Mouse (Mus musculus) adrenal gland, adult 8-10 months (tissue): ENCODE results near the gene Art4. TPM values are rescaled to one million over a fixed set of nuclear protein-coding genes. Genes with fewer than 3 reads are reported as not detected.

Experiments used
- DNase-seq: peaks from one replicate; pipeline ENCODE4 v3.0.0; 2022
- total RNA-seq, 4 experiments: library from RNA; stranded (reverse); gene quantifications; 2 replicates each; pipeline ENCODE4 v1.2.4; 2022

Gene Art4
- total RNA-seq, 4 experiments from 2014 or later: 5.3 to 7.9 (median 7.2) TPM

- DNase-seq: no peak
Measured at GRCm38 (mm10) chr6:136824987-136825386, 32.5 kb downstream of the Art4 start.

- no peak for DNase-seq
Measured at GRCm38 (mm10) chr6:136821086-136821485, 36.4 kb downstream of the Art4 start.

GRCm38 (mm10) chr6:136820381-136820780, 37.2 kb downstream of the Art4 start:
- DNase-seq: no peak

DNA sequence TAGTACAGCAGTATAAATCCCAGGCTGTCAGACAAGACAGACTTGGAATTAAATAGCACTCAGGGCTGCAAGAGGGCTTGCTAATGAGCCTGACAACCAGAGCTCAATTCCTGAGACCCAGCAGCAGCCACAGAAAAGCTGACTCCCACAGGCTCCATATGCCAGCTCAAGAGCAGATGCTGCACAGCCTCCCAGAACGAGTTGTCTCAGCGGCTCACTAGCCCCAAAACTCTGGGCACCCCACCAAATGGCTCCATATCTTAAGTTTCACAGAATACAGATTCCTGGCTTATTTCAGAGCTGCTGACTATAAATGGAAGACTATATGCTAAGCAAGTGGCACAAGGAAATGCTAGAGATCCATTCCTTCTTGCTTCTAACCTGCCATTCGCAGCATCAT, 40.0 kb downstream of the Art4 start:
- DNase-seq: no peak

DNA sequence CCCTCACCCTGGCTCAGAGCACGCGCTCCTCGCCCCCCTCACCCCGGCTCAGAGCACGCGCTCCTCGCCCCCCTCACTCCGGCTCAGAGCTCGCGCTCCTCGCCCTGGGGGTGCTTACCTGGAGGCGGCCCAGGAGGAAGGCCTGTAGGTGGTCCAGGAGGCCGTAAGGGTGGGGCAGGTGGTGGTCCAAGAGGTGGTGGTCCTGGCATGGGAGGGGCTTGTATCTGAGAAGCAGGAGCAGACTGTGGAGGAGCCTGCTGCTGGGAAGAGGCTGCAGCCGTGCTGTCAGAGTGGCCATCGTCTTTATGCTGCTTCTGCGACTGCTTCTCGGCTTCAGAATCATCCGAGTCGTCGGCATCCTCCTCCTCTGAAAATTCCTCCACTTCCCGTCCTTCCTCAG, 40.7 kb downstream of the Art4 start:
- DNase-seq: no peak

GRCm38 (mm10) chr6:136815381-136815780, 42.2 kb downstream of the Art4 start:
- DNase-seq: no peak

DNA sequence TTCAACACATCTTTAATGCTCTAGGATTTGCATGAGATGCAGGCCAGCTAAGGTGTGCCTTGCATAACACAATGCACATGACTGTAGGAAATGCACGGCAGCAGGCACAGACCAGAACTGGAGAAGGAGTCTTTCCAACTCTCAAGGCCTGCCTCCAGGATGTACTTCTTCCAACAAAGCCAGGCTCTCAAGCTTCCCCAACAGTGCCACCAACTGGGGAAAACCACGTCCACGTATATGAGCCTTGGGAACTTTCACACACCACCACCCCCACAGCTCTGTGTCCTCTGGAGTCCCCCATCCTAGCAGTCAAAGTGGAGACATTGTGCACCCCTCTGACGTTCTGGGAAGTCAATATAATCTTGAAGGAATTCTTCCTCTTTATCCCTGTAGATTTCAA, 44.4 kb downstream of the Art4 start:
- DNase-seq: no peak

GRCm38 (mm10) chr6:136811196-136811595, 46.3 kb downstream of the Art4 start:
- no peak for DNase-seq

DNA sequence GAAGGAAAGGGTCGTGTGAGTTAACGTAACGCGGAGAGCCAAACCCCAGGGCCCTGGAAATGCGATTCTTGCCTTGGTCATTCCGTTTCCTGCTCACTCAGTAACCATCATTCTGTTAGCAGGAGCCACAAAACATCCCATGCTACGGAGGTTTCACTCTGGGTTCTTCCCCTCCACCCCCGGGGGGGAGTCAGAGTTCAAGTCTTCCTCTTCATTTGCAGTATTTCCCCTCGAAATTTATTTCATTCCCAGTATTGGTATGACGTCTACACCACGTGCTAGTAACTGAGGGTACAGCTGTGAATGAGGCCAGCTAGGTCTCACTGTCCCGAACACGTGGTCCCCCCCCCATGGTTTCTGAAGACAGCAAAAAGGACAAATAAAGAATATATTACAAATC, 47.9 kb downstream of the Art4 start:
- no peak for DNase-seq

DNA sequence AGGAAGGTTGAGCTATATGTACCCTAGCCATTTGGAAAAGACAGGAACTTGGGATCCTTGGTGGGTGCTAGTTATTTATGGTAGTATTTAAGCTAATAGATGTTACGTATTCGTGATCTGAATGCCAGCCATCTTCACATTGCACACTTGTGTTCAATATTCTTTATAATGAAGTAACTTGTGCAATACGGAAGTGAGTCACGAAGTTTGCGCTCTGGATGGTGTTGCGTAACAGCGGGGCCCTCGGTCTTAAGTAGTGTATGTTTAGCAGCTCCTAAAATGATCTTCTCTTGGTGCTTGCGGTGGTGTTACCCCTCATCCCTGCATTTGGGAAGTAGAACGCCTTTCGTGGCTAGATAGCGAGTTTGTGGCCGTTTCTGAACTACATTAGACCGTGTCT, 48.5 kb downstream of the Art4 start:
- peak; percentile 66 for DNase-seq

DNA sequence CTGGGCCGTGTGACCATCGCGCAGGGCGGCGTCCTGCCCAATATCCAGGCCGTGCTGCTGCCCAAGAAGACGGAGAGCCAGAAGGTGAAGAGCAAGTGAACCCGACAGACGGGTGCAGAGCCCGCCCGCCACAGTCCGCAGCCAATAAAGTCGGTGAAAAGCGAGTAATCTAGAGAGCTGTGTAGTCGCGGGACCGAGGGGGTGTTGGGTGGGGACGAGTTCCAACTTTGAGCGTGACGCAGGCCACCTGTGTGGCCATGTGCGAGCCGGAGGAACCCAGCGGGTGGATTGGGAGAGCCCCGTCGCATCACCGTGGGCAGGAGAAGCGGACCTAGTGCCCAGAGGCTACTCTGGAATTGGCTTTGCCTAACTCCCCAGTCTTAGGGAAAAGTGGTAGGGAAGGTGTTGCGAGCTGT, 48.9 kb downstream of the Art4 start:
- DNase-seq: no peak

DNA sequence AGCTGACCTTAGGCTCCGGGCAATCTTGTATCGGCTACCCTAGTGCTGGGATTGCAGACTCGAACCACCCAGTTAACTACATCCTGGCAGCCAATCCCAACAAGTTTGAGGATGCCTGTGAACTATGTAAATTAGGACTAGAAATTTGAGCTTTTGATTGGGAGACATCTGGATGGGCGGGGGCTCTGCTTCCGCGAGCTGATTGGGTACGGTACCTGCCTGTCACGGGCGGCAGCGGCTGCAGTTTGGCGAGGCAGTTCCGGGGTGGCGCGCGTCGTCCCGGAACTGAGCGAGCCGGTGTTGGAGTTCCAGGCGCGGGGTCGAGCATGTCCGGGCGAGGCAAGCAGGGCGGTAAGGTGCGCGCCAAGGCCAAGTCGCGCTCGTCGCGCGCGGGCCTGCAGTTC, 49.5 kb downstream of the Art4 start, which contains the start of gene H2afj:
H2afj (plus strand) TSS at position 231 of the 404 bp plus-strand sequence.
- DNase-seq: peak; percentile 97

GRCm38 (mm10) chr6:136807395-136808013, 50.0 kb downstream of the Art4 start:
- DNase-seq: no peak

GRCm38 (mm10) chr6:136806819-136807218, 50.7 kb downstream of the Art4 start:
- DNase-seq: no peak

DNA sequence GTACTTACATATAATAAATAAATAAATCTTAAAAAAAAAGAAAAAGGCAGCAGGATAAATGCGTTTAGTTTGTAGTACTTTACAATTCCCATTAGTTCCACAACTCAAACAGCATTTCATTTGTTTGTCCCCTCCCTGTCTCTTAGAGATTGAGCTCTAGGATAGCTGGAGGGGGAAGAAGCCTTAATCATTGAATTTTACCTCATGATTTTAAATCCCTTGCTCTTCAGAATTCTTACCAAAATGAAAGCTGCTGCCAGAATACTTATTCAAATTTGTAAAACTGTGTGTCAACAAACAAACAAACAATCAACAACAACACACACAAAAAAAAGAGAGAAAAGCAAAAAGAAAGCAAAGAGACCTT, 52.1 kb downstream of the Art4 start:
- DNase-seq: no peak

GRCm38 (mm10) chr6:136804705-136805408, 52.7 kb downstream of the Art4 start:
- DNase-seq: no peak

GRCm38 (mm10) chr6:136803739-136804633, 53.5 kb downstream of the Art4 start, which contains the start of gene Hist4h4:
TSS of gene Hist4h4 (minus strand) at chr6:136804415.
- DNase-seq: peak; percentile 92

GRCm38 (mm10) chr6:136803093-136803738, 54.3 kb downstream of the Art4 start:
- DNase-seq: no peak

DNA sequence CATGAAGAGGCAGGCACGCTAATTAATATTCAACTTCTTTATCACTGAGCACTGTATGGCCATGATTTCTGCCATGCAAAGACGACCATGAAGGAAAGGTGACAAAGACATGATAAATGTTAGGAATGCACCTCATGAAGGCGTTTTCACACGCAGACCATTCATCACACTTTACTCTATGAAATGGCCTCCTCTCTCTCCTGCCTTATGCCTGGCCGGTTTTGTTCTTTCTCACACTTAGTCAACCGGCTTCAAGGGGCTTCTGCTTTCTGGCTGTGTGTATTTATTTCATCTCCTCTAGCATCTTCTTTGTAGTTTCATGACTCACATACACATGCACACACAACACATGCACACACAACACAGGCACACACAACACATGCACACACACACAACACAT, 56.3 kb downstream of the Art4 start:
- no peak for DNase-seq

DNA sequence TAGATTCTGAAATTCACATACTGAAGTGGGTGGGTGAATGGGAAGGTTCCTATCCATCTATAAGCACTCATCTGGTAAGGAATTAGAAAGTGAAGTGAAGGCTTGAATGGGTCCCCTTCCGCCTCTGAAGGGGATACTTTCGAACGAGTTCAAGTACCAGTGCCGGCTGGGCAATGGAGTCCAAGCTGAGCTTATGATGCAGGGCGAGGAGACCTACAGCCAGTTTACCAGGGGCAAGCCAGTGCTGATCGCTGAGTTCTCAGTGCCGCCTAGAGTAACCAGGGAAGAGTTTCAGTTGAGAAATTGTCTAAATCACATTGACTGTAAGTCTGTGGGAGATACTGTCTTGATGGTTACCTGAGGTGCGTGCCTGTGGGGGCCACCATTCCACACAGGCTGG, 56.8 kb downstream of the Art4 start:
- DNase-seq: no peak
